Mouse (Mus musculus) midbrain, embryonic 16.5 days (tissue): ENCODE measurements around the gene Gpam. TPM values are rescaled to one million over a fixed set of nuclear protein-coding genes. Genes with fewer than 3 reads are reported as not detected.

Experiments used
- ATAC-seq: fragments of 200-750 bp; cut with Nextera tagmentation; 2 replicates; pipeline ENCODE4 v1.8.0; 2017; ENCODE audit warnings: moderate TSS enrichment
- H3K27ac ChIP-seq: fragments of 300-500 bp; sonication (generic); 2 replicates; pipeline ENCODE4 v1.5.1; 2014; ENCODE audit warnings: mild to moderate bottlenecking, low read length, mixed read lengths
- H3K27me3 ChIP-seq: fragments of 300-500 bp; sonication (generic); 2 replicates; pipeline ENCODE4 v1.6.1; 2014; ENCODE audit warnings: low read depth, low read length, mixed read lengths; ENCODE audit not compliant: control insufficient read depth, insufficient read depth
- H3K36me3 ChIP-seq: fragments of 300-500 bp; sonication (generic); 2 replicates; pipeline ENCODE4 v1.6.1; 2014; ENCODE audit warnings: mild to moderate bottlenecking, low read length, moderate library complexity, mixed read lengths; ENCODE audit not compliant: control insufficient read depth, insufficient read depth
- H3K4me1 ChIP-seq: fragments of 300-500 bp; sonication (generic); 2 replicates; pipeline ENCODE4 v1.6.1; 2014; ENCODE audit warnings: mild to moderate bottlenecking, low read length, mixed read lengths; ENCODE audit not compliant: control insufficient read depth, insufficient read depth
- H3K4me2 ChIP-seq: fragments of 300-500 bp; sonication (generic); 2 replicates; pipeline ENCODE4 v1.6.1; 2014; ENCODE audit warnings: mild to moderate bottlenecking, low read length, mixed read lengths
- H3K4me3 ChIP-seq: fragments of 300-500 bp; sonication (generic); 2 replicates; pipeline ENCODE4 v1.5.1; 2014; ENCODE audit warnings: low read depth, mild to moderate bottlenecking, low read length, moderate library complexity, mixed read lengths
- H3K9ac ChIP-seq: fragments of 300-500 bp; sonication (generic); 2 replicates; pipeline ENCODE4 v1.6.1; 2014; ENCODE audit warnings: low read depth, low read length, mixed read lengths
- H3K9me3 ChIP-seq: fragments of 300-500 bp; sonication (generic); replicated peaks from 2 replicates; pipeline ENCODE4 v1.6.1; 2014; ENCODE audit warnings: mild to moderate bottlenecking, low read length, mixed read lengths; ENCODE audit not compliant: control insufficient read depth, poor library complexity, severe bottlenecking
- WGBS: fragments of 180-500 bp; shearing (Covaris S2); extraction: QIAGEN DNeasy Blood & Tissue Kit; methylation state at CpG from one replicate; pipeline ENCODE4 v1.1.7; 2014; 5-methylcytosine and 5-hydroxymethylcytosine counted together
- polyA plus RNA-seq: library from polyadenylated mRNA; unstranded; fragments of >200 nt; fragmentation: Nextera tagmentation; extraction: Ambion mirVana; gene quantifications from 2 replicates; pipeline ENCODE4 v1.2.1, GENCODE M21; 2015

Gpam gene
- polyA plus RNA-seq, 1 experiment from 2014 or later, result 28.3 TPM

- no peaks in the 10 kb centered on the region for H3K36me3 ChIP-seq
- ATAC-seq, result no peak
- WGBS, result 88% methylated on average over 3 of the region's 3 CpGs
These were observed 5.4 kb upstream of the Gpam start for GRCm38 (mm10) chr19:55132476-55132875.

GRCm38 (mm10) chr19:55131747-55132146, 4.7 kb upstream of the Gpam start:
- no peak overlapping the region for H3K4me3 ChIP-seq
- WGBS, result 53% methylated on average over 1 of the region's 1 CpGs
- H3K4me1 ChIP-seq, result no peaks in the 10 kb centered on the region
- no peaks in the 10 kb centered on the region for H3K36me3 ChIP-seq
- no peak overlapping the region for H3K4me2 ChIP-seq
- ATAC-seq, result no peak
- H3K9me3 ChIP-seq, result no peaks in the 10 kb centered on the region
- H3K9ac ChIP-seq, result no peak overlapping the region
- H3K27ac ChIP-seq, result no peak overlapping the region
- H3K27me3 ChIP-seq, result no peaks in the 10 kb centered on the region

More at GRCm38 (mm10) chr19:55132476-55132875, 5.4 kb upstream of the Gpam start:
- Histone ChIP-seq H3K4me2 (no peak overlapping the region), H3K27ac (no peak overlapping the region), H3K27me3 (no peaks in the 10 kb centered on the region), H3K4me3 (no peak overlapping the region), H3K9me3 (no peaks in the 10 kb centered on the region), H3K4me1 (no peaks in the 10 kb centered on the region), H3K9ac (no peak overlapping the region)

- no peak overlapping the region for H3K4me3 ChIP-seq
- no peaks in the 10 kb centered on the region for H3K27me3 ChIP-seq
- no peaks in the 10 kb centered on the region for H3K9me3 ChIP-seq
- no peaks in the 10 kb centered on the region for H3K4me1 ChIP-seq
- WGBS, result 95% methylated on average over 1 of the region's 1 CpGs
- H3K9ac ChIP-seq, result no peak overlapping the region
- no peak overlapping the region for H3K27ac ChIP-seq
- H3K4me2 ChIP-seq, result no peak overlapping the region
- ATAC-seq, result no peak
- no peaks in the 10 kb centered on the region for H3K36me3 ChIP-seq
These were observed 1.4 kb upstream of the Gpam start for GRCm38 (mm10) chr19:55128469-55128868.

- no peak for ATAC-seq
These were observed 1.6 kb downstream of the Gpam start for GRCm38 (mm10) chr19:55125456-55125855.

GRCm38 (mm10) chr19:55123001-55123536, 4.0 kb downstream of the Gpam start:
- Histone ChIP-seq H3K27me3 (no peaks in the 10 kb centered on the region), H3K4me2 (no peak overlapping the region), H3K27ac (peak overlapping the region; percentile 71), H3K4me3 (no peak overlapping the region), H3K9ac (no peak overlapping the region), H3K4me1 (no peaks in the 10 kb centered on the region; the same call in 1 of the 2 replicates), H3K36me3 (no peaks in the 10 kb centered on the region), H3K9me3 (no peaks in the 10 kb centered on the region)
- ATAC-seq, result peak; percentile 83
- WGBS, result 14% methylated on average over 11 of the region's 11 CpGs

More at GRCm38 (mm10) chr19:55125456-55125855, 1.6 kb downstream of the Gpam start:
- Histone ChIP-seq H3K36me3 (no peaks in the 10 kb centered on the region), H3K4me1 (no peaks in the 10 kb centered on the region; the same call in 1 of the 2 replicates), H3K27me3 (no peaks in the 10 kb centered on the region), H3K4me3 (no peak overlapping the region), H3K9me3 (no peaks in the 10 kb centered on the region), H3K9ac (no peak overlapping the region), H3K27ac (no peak overlapping the region), H3K4me2 (no peak overlapping the region)
- 83% methylated on average over 3 of the region's 3 CpGs for WGBS

GRCm38 (mm10) chr19:55122351-55122980, 4.6 kb downstream of the Gpam start:
- 67% methylated on average over 4 of the region's 4 CpGs for WGBS

GRCm38 (mm10) chr19:55121836-55122235, 5.2 kb downstream of the Gpam start:
- H3K9ac ChIP-seq, result no peak overlapping the region
- H3K4me2 ChIP-seq, result no peak overlapping the region
- H3K27me3 ChIP-seq, result no peaks in the 10 kb centered on the region
- no peak overlapping the region for H3K4me3 ChIP-seq
- H3K9me3 ChIP-seq, result no peaks in the 10 kb centered on the region
- no peak overlapping the region for H3K27ac ChIP-seq
- 81% methylated on average over 6 of the region's 6 CpGs for WGBS
- no peak for ATAC-seq
- H3K4me1 ChIP-seq, result no peaks in the 10 kb centered on the region; the same call in 1 of the 2 replicates
- no peaks in the 10 kb centered on the region for H3K36me3 ChIP-seq

More at GRCm38 (mm10) chr19:55122351-55122980, 4.6 kb downstream of the Gpam start:
- Histone ChIP-seq H3K27me3 (no peaks in the 10 kb centered on the region), H3K27ac (peak overlapping the region; percentile 71; the same call in 1 of the 2 replicates), H3K4me1 (no peaks in the 10 kb centered on the region; the same call in 1 of the 2 replicates), H3K4me2 (no peak overlapping the region), H3K4me3 (no peak overlapping the region), H3K9ac (no peak overlapping the region), H3K9me3 (no peaks in the 10 kb centered on the region), H3K36me3 (no peaks in the 10 kb centered on the region)
- ATAC-seq, result peak; percentile 85

GRCm38 (mm10) chr19:55120518-55121244, 6.4 kb downstream of the Gpam start:
- Histone ChIP-seq H3K27me3 (no peaks in the 10 kb centered on the region), H3K36me3 (no peaks in the 10 kb centered on the region), H3K4me1 (no peaks in the 10 kb centered on the region; the same call in 1 of the 2 replicates), H3K4me3 (no peak overlapping the region), H3K9ac (no peak overlapping the region), H3K4me2 (no peak overlapping the region), H3K9me3 (no peaks in the 10 kb centered on the region), H3K27ac (no peak overlapping the region)
- no peak for ATAC-seq
- 36% methylated on average over 11 of the region's 11 CpGs for WGBS

- no peak overlapping the region for H3K27ac ChIP-seq
- no peak for ATAC-seq
- no peak overlapping the region for H3K4me2 ChIP-seq
These were observed 7.5 kb downstream of the Gpam start for GRCm38 (mm10) chr19:55119541-55119940.

More at GRCm38 (mm10) chr19:55119541-55119940, 7.5 kb downstream of the Gpam start:
- H3K36me3 ChIP-seq, result no peaks in the 10 kb centered on the region
- no peak overlapping the region for H3K9ac ChIP-seq
- WGBS, result 82% methylated on average over 2 of the region's 2 CpGs
- no peaks in the 10 kb centered on the region for H3K9me3 ChIP-seq
- no peak overlapping the region for H3K4me3 ChIP-seq
- no peaks in the 10 kb centered on the region for H3K27me3 ChIP-seq
- H3K4me1 ChIP-seq, result no peaks in the 10 kb centered on the region; the same call in 1 of the 2 replicates
